Mouse (Mus musculus) cerebellum, postnatal 4 days (tissue): ENCODE data around the gene Maf.
A peak's percentile ranks its signal among the peaks of the same experiment; 100 is the strongest.

Experiments
- DNase-seq, 2 experiments: peaks; one replicate each; pipeline ENCODE4 v3.0.0; 2022; ENCODE audit warnings: low spot score in 2 of 2, mixed read lengths in 1 of 2

Gene Maf

DNA sequence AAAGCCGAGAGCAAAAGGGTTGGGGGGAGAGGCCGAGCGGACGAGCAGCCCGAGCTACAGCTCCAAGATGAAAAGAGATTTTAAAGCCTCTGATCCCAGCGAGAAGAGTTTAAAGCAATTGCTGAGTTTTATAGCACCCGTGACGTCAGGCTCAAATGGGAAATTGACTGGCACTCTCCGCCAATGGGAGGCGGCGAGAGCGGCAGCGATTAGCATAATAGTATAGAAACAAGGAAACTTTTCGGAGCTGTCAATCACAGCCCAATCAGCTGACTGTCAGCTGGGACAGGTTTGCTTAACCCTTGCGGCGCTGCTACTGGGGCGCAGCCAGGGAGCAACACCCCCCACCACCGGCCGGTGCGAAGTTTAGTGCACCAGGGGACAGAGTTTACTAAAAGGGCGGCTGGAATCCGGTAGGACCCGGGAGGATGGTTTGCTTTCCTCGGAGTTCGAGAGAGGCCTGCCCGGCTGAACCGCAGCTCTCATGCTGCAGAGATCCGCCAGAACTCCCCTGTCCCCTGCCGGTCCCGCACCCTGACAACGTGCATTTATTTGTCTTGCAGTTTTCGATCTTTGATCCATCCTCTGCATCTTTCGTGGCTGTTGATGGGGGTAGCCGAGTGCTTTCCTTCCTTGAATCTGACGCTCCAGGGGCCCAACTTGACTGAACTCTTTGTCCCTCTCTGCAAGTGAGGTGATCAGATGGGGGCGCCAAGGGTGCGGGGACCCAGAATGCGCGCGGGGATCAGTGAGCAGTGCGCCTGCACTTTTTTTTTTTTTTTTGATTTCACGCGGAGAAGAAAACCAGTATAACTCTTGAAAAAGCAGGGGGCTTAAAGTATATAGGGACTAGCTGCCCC, at the start of gene Maf:
TSS of gene Maf (minus strand) at position 64 of the 860 bp plus-strand sequence.
- DNase-seq = peak; percentile 26 to 53

DNA sequence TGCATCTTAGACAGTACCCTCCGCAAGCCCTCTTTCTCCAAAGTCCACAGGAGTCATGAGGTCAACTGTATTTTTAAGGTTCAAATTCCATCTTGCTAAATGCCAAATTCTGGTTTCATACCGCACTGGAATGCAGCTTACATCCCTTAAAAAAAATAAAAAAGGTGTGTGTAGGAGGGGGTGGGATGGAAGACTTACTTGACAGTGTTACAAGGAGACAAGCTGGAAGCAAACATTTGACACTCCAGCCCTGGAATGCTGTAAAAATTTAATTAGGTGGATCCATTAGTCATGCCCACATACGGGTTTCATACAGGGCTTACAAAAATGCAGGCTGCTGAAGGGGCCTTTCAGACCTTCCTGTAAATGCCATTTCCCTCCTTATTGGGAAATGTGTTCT, 49.4 kb upstream of the Maf start:
- DNase-seq = no peak

DNA sequence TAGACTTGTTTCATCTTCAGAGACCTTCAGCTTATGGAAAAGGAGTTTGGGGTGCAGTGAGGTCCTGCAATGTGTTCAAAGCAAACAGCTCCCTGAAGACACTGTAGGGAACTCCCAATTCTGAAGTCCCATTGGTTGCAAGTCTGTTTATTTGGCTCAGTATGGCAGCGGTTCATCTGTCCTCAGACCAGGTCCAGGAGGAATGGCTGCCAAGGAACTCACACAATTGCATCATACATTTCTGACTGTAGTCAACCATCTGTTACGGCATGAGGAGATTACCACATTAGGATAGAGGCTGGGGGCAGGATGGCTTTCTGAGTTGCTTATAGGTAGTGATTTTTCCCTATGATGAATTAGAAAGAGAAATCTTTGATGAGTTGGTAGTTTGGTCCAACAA, 48.4 kb upstream of the Maf start:
- DNase-seq = peak in 1 of 2 experiments; percentile 32

DNA sequence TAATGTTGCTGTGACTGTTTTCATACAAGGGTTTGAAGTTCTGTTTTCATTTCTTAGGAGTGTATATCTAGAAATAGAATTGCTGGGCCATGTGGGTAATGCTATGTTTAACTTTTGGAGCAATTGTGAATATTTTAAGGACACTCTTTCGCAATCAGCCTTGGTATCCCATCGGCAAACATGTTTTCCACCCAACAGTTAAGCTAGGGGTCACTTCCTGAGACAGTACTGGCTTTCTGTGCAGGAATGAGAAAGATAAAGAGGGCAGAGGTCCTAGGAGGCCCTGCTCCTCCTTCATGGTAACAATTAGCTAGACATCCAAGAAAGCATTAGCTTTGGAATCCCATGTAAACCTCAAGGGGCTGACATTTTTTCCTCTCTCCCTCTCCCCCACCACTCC, 47.1 kb upstream of the Maf start:
- no peak for DNase-seq

DNA sequence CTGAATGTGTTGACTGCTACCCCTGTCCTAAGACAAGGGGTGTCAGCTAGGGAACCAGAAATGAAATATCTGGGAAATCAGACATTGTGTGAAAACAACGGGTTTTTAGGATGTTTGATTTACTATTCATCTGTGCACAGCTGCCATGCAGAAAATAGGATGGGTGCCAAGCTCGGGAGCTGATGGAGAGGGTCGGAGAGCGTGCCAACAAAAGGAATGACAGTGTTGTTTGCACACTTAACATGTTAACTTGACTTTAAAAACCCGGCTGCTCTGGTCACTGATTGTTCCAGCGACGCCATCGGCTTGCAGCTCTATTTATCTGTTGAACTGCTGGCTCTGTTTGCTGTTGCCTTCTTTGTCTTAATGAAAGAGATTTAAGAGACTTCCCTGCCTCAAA, 46.2 kb upstream of the Maf start:
- peak in 1 of 2 experiments; percentile 29 for DNase-seq

DNA sequence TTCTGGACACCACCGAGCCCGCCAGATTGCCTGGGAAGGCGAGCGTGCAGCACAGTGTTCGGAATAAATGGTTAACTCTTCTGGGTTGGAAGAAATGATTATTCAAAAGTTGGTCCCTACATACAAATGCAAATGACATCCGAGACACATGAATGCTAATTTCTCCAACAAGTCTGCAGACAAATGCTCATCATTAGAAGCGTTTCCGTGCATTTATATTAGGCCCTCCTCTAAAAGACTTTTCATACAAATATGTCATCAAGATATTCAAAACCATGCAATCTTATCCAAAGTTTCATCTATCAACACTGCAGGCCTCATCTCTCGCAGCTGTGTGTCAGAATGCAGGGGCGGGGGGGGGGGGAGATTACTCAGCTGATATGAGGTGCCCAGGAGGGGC, 39.8 kb upstream of the Maf start:
- DNase-seq = no peak

DNA sequence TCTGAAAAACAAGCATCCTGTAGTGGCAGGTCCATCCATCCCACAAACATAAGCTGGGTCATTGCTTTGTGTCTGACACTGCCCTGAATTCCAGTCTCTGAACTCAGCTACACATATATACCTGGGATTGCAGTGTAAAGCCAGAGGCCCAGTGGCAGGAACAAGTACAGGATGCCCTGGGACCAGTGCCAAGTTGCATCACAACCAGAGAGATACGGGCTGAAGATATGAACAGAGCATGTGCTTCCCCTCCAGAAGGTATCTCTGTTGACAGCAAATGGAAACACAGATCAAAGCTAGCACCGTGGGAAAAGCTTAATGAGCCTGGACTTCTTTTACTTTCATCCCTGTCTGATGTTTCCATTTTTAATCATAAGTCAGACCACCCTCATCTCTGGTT, 38.1 kb upstream of the Maf start:
- DNase-seq = no peak

DNA sequence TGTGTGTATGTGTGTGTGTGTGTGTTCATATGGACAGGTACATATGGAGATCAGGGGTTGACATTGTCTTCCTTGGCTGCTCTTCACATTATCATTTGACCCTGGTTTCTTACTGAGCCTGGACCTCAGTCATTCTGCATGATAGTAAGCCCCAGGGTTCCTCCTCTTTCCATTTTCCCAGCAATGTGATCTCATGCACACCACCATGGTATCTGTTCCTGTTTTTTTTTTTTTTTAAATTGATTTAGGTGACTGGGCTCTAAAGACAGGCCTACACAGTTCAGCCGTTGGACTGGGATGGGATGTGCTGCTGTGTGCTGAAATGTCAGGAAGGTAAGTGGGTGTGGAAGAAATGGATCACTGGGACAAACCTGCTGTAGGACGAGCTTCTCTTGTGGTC, 35.8 kb upstream of the Maf start:
- no peak for DNase-seq

DNA sequence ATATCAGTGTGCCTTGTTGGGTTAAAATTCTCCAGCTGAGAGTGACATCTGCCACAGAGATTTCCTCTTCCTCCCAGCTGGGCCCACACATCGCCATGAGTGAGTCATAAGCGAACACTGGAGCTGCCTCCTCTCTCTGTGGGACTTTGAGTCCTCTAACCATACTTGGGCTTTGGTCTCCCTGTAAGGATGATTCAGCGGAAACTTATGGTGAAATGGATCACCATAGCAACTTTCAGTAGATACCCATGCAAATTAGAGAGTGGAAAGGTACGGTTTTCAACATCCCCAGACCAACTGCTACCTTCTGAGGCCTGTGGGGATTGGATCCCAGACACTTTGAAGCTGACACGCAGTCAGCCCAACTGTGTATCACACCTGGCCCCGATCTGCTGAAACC, 35.1 kb upstream of the Maf start:
- no peak for DNase-seq

DNA sequence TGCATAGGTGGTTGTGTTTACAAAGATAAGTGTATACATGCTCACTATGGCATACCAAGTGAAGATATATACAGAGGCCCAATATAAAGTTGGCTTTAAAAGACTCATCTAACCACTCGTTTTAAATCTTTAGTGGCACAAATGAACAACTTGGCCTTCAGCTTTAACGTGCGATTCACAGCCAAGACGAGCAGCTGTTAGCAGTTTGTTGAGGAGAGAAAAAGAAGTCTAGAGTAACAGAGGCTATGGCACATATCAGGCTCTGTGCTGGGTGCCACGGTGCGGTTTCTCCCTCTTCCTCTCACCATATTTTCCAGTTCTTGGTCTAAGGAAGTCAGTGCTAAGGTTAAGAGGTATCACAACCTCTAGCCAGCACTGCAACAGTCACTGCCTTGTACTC, 34.4 kb upstream of the Maf start:
- DNase-seq = no peak

DNA sequence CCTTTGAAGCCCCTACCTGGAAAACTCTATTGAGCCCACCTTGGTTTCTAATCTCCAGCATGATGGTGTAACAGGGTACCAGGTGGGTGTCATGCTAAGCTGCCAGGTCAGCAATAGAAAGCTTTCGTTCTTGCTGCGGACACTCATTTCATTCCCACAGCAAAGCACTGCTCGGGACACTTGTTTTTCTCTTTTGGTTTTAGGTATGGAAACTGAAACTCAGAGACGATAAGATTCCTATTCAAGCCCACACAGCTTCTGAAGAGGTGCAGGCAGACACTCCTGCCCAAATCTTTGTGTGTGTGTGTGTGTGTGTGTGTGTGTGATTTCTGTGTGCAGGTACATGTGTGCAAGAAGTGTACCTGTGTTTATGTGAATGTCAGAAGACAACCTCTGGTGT, 32.2 kb upstream of the Maf start:
- DNase-seq = no peak

DNA sequence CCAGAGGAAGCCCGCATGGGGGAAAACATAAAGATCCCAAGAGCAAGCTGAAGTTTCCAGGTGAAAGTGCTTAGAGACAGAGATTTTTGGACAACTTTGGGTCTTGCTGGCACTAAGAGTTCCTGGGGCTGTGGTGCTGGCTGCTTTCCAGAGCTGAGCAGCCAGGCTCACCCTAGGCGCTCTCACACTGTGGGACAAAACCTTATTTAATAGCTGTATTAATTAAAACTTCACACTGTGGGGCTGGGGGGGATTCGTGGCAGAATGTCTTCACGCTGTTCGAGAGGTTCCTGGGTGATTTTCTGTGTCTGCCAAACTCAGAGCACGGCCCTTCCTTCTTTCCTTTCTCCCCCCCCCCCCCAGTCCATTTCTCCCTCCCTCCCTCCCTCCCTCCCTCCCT, 24.8 kb upstream of the Maf start:
- DNase-seq = no peak

DNA sequence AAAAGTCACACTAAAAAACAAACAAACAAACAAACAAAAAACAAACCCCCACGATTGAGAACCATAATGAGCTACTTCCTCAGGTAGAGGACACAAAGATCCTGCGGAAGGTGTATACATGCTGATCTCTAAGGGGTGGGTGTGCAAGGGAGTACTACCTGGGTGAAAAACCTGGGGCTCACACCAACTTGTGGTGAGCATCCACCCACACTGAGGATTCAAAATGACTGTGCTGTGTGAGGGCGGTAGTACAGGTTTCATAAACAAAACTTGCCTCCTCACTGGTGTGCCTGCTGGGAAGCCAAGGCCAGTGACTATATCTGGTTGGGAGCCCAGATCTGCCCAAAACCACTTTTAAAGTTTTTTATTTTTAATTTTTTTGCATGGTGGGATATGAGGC, 19.2 kb upstream of the Maf start:
- no peak for DNase-seq

DNA sequence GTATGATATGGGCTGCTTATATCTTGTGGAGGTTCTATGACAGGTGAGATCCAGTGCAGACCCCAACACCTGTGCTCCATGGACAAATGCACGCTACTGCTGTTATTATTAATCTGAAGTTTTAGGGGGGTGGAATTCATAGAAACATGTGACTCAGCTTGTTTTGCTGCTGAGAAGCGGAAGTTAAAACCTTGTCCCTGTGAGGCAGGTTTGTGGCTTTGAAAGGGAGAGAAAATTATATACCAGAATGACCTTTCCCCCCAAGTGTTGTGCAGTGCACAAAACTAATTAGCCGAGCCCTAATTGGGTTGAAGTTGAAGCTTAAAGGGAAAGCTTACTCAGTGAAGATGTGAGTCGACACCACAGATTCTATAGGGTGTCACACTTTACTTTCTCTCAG, 18.6 kb upstream of the Maf start:
- no peak for DNase-seq

DNA sequence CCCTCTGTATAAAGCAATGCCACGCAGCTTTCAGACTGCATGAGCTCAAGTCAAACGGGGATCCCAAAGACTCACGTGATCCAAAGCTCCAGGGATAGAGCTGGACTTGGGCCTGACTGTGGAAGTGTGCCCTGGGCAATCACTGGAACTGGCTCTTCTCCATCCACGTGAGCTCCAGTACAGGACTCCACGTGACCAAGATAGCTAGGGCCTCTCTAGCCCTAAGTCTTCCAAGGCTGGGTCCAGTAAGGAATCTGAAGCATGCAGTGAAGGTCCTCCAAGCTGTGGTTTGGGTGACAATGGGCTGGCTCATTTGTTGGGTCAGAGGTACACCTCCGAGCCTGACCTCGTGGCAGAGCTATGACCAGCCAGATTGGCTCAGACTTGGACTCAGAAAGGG, 11.5 kb upstream of the Maf start:
- no peak for DNase-seq

DNA sequence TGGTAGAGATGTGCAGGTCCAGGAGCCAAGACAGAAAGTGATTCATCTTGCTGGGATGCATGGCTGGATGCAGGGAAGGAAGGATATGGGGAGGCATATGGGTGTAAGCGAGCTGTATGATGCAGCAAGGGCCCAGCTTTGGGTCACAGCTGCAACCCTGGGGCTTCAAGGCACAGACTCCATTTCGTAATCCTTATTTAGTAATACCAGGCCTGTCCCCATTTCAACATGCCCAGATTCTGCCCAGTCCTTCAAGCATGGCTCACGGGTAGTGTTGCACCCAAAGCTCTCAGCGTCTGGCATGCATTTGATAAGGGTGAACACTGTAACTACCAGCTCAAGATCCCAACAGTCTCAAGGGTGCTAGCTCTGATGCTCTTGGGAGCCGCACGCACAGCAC, 11.0 kb upstream of the Maf start:
- DNase-seq = no peak

DNA sequence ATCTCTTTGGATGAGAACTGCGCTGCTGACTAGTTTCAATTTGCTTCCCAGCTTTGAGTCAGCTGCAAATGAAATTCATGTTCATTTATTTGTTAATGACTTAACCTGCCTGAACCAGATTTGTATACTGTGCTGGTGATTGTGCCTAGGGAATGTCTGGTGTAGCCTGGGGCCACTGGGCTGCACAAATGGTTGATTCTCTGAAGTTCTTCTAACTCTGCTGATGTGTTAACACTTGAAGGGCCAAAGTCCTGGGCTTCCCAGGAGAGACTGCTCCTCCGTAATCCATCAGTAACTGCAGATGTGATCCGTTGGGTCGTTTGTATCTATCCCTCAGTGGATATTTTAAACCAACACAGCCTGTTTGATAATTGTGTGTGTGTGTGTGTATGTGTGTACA, 7.7 kb upstream of the Maf start:
- DNase-seq = no peak

DNA sequence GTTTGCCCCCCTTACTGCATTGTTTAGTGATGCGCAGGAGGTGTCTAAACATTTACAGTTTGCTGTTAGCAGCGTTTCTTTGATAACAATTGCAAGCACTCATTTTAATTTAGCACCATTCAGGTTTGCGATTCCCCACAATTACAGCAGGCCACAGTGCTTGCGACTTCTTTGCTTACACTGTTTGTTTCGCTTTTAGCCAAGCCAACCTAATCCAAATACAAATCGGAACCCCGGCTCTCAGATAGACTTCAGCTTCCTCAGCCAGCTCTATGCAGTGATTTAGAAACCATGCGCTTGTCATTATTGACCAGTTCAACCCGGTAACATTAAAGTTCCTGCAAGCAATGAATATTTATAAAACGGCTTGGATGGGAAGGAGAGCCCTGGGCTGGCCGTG, 3.5 kb upstream of the Maf start:
- no peak for DNase-seq

DNA sequence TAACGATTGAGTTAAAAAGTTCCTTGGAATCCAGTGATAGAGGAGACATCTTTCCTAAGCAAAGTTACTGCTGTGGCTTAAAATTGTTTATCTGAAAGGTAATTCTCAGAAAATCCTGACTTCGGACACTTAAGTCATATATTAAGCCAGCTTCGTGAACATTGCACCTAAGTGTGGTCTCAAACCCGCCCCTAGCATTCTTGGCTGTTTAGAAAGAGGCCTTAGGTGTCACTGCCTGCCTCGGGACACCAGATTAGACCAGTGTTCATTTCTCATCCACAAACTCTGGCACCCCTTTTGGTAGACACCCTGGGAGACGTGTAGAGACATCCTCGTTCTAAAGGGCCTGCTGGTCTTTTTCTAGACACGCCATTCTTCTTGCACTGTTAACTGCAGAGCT, 2.3 kb upstream of the Maf start:
- no peak for DNase-seq

DNA sequence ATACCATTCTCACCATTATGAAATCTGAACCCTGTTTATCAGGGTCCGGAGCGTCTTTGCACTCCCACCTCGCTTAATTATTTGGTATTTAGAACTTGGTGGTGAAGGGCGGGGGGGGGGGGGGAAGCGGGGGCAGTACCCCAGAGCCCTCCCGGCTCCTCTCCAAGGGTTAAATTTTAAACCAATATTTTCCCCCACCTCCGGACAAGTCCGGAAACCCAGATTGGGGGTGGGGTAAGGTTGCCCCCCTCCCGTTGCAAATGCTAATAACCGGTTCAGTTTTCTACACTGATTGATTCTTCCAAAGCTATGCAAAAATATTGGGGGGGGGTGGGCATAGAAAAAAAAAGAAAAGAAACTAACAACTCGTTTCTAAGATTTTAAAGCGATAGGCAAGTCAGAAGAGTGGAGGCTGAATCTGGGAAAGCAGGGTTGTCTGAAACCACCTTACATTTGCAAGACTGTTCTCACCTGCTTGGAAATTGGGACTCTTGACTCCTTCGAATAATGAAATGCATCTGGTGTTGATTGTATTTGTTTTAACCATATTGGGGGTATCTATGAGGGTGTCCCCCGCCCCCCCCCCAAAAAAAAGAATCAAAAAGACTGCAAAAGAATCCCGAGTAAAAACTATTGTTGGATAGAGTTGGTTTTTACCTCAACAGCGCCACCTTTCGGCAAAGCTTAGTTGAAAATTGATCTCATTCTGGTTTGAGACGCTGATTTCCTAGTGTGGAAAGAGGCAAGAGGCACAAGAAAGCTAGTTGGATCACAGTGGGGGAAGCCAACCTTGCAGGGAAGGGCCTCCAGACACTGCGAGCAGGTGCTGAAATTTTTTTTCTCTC, 1.6 kb upstream of the Maf start:
- peak; percentile 79 to 80 for DNase-seq

DNA sequence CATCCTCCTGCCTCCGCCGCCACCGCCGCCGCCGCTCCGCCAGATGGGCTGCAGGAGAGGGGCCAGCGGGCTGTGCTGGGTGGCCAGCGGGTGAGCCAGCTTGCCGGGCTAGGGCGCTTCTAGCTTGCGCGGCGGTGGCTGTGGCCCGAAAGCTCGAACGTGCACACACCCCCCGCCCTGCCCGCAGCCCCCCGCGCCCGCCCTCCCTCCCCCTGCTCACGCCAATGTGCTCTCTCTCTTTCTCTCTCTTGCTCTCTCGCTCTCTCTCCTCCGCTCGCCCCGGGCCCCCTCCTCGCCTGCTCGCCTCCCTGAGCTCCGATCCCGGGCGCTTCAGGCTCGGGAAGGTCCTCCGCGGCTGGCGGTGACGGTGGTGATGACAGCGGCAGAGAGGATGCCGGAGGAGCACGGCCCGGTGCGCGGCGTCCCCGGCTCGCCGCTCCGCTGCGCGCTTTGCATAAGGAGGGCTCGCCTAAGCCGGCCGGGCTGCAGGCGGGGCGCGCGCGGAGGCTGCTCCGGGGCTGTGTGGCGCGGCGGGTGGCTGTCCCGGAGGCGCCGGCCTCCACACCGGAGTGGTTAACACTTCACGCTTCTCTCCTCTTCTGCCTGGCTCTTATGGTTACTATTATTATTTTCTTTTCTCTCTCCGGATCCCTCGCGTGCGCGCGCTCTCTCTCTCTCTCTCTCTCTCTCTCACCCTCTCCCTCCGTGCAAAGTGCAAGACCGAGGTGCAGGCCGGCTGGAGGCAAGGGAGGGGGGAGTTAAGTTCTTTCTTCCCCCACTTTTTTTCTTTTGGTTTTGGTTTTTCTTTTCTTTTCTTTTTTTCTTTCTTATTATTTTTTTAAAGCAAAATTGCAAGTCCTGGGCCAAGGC, 498 bp downstream of the Maf start:
- peak; percentile 36 to 65 for DNase-seq

DNA sequence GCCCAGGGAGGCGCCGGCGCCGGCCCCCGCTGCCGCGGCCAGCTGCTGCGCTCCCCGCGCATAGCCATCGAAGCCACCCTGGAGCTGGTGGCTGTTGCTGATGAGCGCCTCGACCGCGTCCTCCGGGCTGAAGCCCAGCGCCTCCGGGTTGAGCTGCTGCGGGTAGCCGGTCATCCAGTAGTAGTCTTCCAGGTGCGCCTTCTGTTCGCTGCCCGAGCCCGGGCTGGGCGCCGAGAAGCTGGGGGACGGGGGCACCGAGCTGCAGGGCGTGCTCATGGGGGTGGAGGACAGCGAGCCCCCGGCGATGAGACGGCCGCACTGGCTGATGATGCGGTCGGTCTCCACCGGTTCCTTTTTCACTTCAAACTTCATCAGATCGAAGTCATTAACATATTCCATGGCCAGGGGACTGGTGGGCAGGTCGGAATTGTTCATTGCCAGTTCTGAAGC, 1.2 kb downstream of the Maf start:
- peak in 1 of 2 experiments; percentile 45 for DNase-seq
